Mouse (Mus musculus) lung, adult 10 weeks (tissue): Measurements from ENCODE around the gene Ythdc1. TPM values are rescaled to one million over a fixed set of nuclear protein-coding genes. Genes with fewer than 3 reads are reported as not detected.

ENCODE experiments used
- polyA plus RNA-seq: library from polyadenylated mRNA; stranded (reverse); fragments of 350-450 nt; fragmentation: Illumina TruSeq; extraction: RNeasy Lipid Tissue Mini Kit (QIAGEN cat#74804); gene quantifications from one replicate; pipeline ENCODE4 v1.2.3, GENCODE M21; 2014; ENCODE audit warnings: low read depth, low replicate concordance; ENCODE audit not compliant: insufficient read depth

The Ythdc1 gene
- 44.9 TPM for polyA plus RNA-seq

GRCm38 (mm10) chr5:86803962-86804940, at the start of gene Ythdc1:
Gene Ythdc1 (plus strand): TSS chr5:86804221.

Other genes with a start within 250 kb of the Ythdc1 start
- gene Tmprss11f, start 171.8 kb upstream of the Ythdc1 start, polyA plus RNA-seq, result not detected
- not detected for gene Tmprss11b, start 127.9 kb upstream of the Ythdc1 start, polyA plus RNA-seq
- gene Tmprss11e, start 58.4 kb upstream of the Ythdc1 start, polyA plus RNA-seq, result not detected
- gene Ugt2b34, start 102.7 kb downstream of the Ythdc1 start, polyA plus RNA-seq, result not detected
- gene Ugt2b1, start 122.3 kb downstream of the Ythdc1 start, polyA plus RNA-seq, result not detected
- not detected for gene Ugt2b35, start 196.6 kb downstream of the Ythdc1 start, polyA plus RNA-seq